Mouse (Mus musculus) olfactory bulb, adult 2 months (tissue): ENCODE measurements around the gene Cd300e.
"Not testable (repeated sequence)": the region's sequence is repeated elsewhere in the genome, so short reads cannot be mapped to it uniquely, and the experiment has no call there.

Experiments
- CTCF ChIP-seq: fragments of 200-500 bp; IDR thresholded peaks from 2 replicates; pipeline ENCODE4 v1.5.1; 2012; ENCODE audit warnings: low read depth, mild to moderate bottlenecking, low read length, moderate library complexity; ENCODE audit not compliant: insufficient read depth
- POLR2A ChIP-seq: fragments of 200-500 bp; IDR thresholded peaks from 2 replicates; pipeline ENCODE4 v1.6.1; 2012; ENCODE audit warnings: mild to moderate bottlenecking, low read depth, low read length, moderate library complexity; ENCODE audit not compliant: insufficient read depth

DNA sequence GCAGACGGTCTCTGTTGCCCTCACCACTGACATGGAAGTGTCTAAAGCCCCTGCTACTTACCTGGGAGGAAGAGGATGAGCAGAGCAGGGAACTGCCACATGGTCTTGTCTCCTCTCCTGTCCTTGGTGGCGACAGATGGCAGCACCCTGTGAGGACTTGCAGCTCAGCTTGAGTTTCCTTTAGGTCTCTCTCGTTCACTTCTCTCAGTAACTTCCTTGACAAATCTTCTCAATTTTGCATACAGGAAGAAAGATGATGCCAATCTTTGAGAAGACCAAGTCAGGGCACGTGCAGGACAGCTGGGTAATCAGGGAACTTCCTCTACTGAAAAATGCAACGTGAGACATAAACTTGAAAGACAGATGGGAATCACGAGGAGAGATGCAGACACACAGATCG, 45.9 kb downstream of the Cd300e start, which contains the start of gene Cd300ld2:
- not testable (repeated sequence) for TF ChIP-seq POLR2A, CTCF
